Mouse (Mus musculus) CH12.LX (cell line): ENCODE results near the gene Mtfr2. TPM values are rescaled to one million over a fixed set of nuclear protein-coding genes. Genes with fewer than 3 reads are reported as not detected.

Experiments used
- DNase-seq: peaks from one replicate; pipeline ENCODE4 v3.0.0-alpha.2; 2013; ENCODE audit errors: extremely low read depth
- H3K27ac ChIP-seq: 2 replicates; pipeline ENCODE4 v1.5.1; 2012; ENCODE audit warnings: low read depth, mild to moderate bottlenecking, control low read depth, moderate library complexity; ENCODE audit not compliant: insufficient read depth
- H3K27me3 ChIP-seq: replicated peaks from 2 replicates; pipeline ENCODE3; 2012; ENCODE audit warnings: inconsistent platforms
- H3K36me3 ChIP-seq, 2 experiments: replicated peaks in 1 of 2; 2 replicates each; pipeline versions ENCODE3 to v1.6.1; 2012; ENCODE audit warnings: inconsistent platforms in 1 of 2, low read length in 1 of 2, mild to moderate bottlenecking in 1 of 2, mixed read lengths in 1 of 2, moderate library complexity in 1 of 2; ENCODE audit not compliant: control insufficient read depth in 1 of 2, insufficient read depth in 1 of 2
- H3K4me1 ChIP-seq, 2 experiments: 2 replicates each; pipeline ENCODE4 v1.6.1; 2012; ENCODE audit warnings: inconsistent platforms in 1 of 2, moderate library complexity in 1 of 2; ENCODE audit not compliant: insufficient read depth in 2 of 2, control insufficient read depth in 1 of 2
- H3K4me2 ChIP-seq: 2 replicates; pipeline ENCODE4 v1.6.1; 2012; ENCODE audit warnings: low read depth, mild to moderate bottlenecking, control low read depth; ENCODE audit not compliant: poor library complexity, insufficient read depth, severe bottlenecking
- H3K4me3 ChIP-seq, 3 experiments: fragments of 150-350 bp in 1 of 3; sonication (generic) in 1 of 3; replicated peaks in 1 of 3; 2 replicates each; pipeline versions ENCODE3 to v1.5.1; 2011 to 2012; ENCODE audit warnings: low read depth in 2 of 3, low read length in 2 of 3, mild to moderate bottlenecking in 2 of 3, moderate library complexity in 2 of 3, control low read depth in 1 of 3, improper control_type of control experiment in 1 of 3, inconsistent platforms in 1 of 3, mixed read lengths in 1 of 3; ENCODE audit not compliant: poor library complexity in 1 of 3
- H3K79me2 ChIP-seq: replicated peaks from 2 replicates; pipeline ENCODE4 v1.6.1; 2012; ENCODE audit warnings: mild to moderate bottlenecking, moderate library complexity; ENCODE audit not compliant: control insufficient read depth, poor library complexity, insufficient read depth, severe bottlenecking; ENCODE audit errors: extremely low read depth
- H3K9ac ChIP-seq: 2 replicates; pipeline ENCODE4 v1.6.1; 2012; ENCODE audit warnings: low read depth, mild to moderate bottlenecking, control low read depth, moderate library complexity; ENCODE audit not compliant: insufficient read depth
- H3K9me3 ChIP-seq: replicated peaks from 2 replicates; pipeline ENCODE3; 2012; ENCODE audit warnings: low read length, inconsistent platforms, mixed read lengths
- BHLHE40 ChIP-seq: IDR thresholded peaks from 2 replicates; pipeline ENCODE4 v1.6.1; 2011; ENCODE audit warnings: mild to moderate bottlenecking, low read depth, low read length, improper control_type of control experiment
- CHD1 ChIP-seq: IDR thresholded peaks from 2 replicates; pipeline ENCODE4 v1.6.1; 2012; ENCODE audit warnings: low read depth, low read length, improper control_type of control experiment, inconsistent platforms
- E2F4 ChIP-seq: IDR thresholded peaks from 2 replicates; pipeline ENCODE4 v1.6.1; 2011; ENCODE audit warnings: low read depth, low read length, improper control_type of control experiment; ENCODE audit not compliant: insufficient replicate concordance
- ELF1 ChIP-seq: IDR thresholded peaks from 2 replicates; pipeline ENCODE4 v1.6.1; 2014; ENCODE audit warnings: low read depth, mild to moderate bottlenecking, inconsistent platforms, low read length, improper control_type of control experiment
- EP300 ChIP-seq: IDR thresholded peaks from 2 replicates; pipeline ENCODE4 v1.6.1; 2011; ENCODE audit warnings: low read length, improper control_type of control experiment
- ETS1 ChIP-seq: conservative IDR thresholded peaks from 2 replicates; pipeline ENCODE4 v1.6.1; 2012; ENCODE audit warnings: low read depth, mild to moderate bottlenecking, inconsistent platforms, low read length, improper control_type of control experiment, moderate library complexity
- GABPA ChIP-seq: IDR thresholded peaks from 2 replicates; pipeline ENCODE4 v1.6.1; 2012; ENCODE audit warnings: low read depth, low read length, improper control_type of control experiment, inconsistent platforms; ENCODE audit not compliant: insufficient replicate concordance
- HCFC1 ChIP-seq: IDR thresholded peaks from 2 replicates; pipeline ENCODE4 v1.6.1; 2012; ENCODE audit warnings: low read depth, mild to moderate bottlenecking, inconsistent platforms, low read length, improper control_type of control experiment
- IRF4 ChIP-seq: IDR thresholded peaks from 2 replicates; pipeline ENCODE4 v1.6.1; 2014; ENCODE audit warnings: low read depth, mild to moderate bottlenecking, inconsistent platforms, low read length, improper control_type of control experiment
- JUN ChIP-seq: IDR thresholded peaks from 2 replicates; pipeline ENCODE4 v1.6.1; 2011; ENCODE audit warnings: low read depth, mild to moderate bottlenecking, low read length, improper control_type of control experiment, moderate library complexity; ENCODE audit not compliant: insufficient read depth
- JUND ChIP-seq: conservative IDR thresholded peaks from 2 replicates; pipeline ENCODE4 v1.6.1; 2011; ENCODE audit warnings: low read depth, low read length, improper control_type of control experiment
- KAT2A ChIP-seq: IDR thresholded peaks from 2 replicates; pipeline ENCODE4 v1.6.1; 2012; ENCODE audit warnings: low read length, improper control_type of control experiment, inconsistent platforms; ENCODE audit not compliant: insufficient replicate concordance
- MAFK ChIP-seq: IDR thresholded peaks from 2 replicates; pipeline ENCODE4 v1.6.1; 2011; ENCODE audit warnings: low read length, improper control_type of control experiment; ENCODE audit not compliant: insufficient replicate concordance
- MAZ ChIP-seq: IDR thresholded peaks from 2 replicates; pipeline ENCODE4 v1.6.1; 2012; ENCODE audit warnings: low read depth, mild to moderate bottlenecking, inconsistent platforms, low read length, improper control_type of control experiment, moderate library complexity
- MXI1 ChIP-seq: IDR thresholded peaks from 2 replicates; pipeline ENCODE4 v1.6.1; 2011; ENCODE audit warnings: mild to moderate bottlenecking, low read depth, low read length, improper control_type of control experiment
- MYC ChIP-seq: IDR thresholded peaks from 2 replicates; pipeline ENCODE4 v1.6.1; 2011; ENCODE audit warnings: low read depth, mild to moderate bottlenecking, improper control_type of control experiment, low read length
- NELFE ChIP-seq: IDR thresholded peaks from 2 replicates; pipeline ENCODE4 v1.6.1; 2011; ENCODE audit warnings: low read depth, low read length, improper control_type of control experiment
- NRF1 ChIP-seq: IDR thresholded peaks from 2 replicates; pipeline ENCODE4 v1.6.1; 2014; ENCODE audit warnings: low read depth, mild to moderate bottlenecking, inconsistent platforms, low read length, improper control_type of control experiment, moderate library complexity
- PAX5 ChIP-seq: IDR thresholded peaks from 2 replicates; pipeline ENCODE4 v1.6.1; 2012; ENCODE audit warnings: low read length, inconsistent platforms, mixed read lengths
- POLR2A ChIP-seq: IDR thresholded peaks from 2 replicates; pipeline ENCODE4 v1.6.1; 2011; ENCODE audit warnings: low read depth, mild to moderate bottlenecking, improper control_type of control experiment, low read length
- POLR2AphosphoS2 ChIP-seq: IDR thresholded peaks from 2 replicates; pipeline ENCODE4 v1.6.1; 2011; ENCODE audit warnings: low read depth, low read length, improper control_type of control experiment
- RAD21 ChIP-seq: IDR thresholded peaks from 2 replicates; pipeline ENCODE4 v1.6.1; 2011; ENCODE audit warnings: low read depth, mild to moderate bottlenecking, low read length, improper control_type of control experiment, moderate library complexity
- RCOR1 ChIP-seq: conservative IDR thresholded peaks from 2 replicates; pipeline ENCODE4 v1.6.1; 2012; ENCODE audit warnings: low read depth, mild to moderate bottlenecking, inconsistent platforms, low read length, improper control_type of control experiment
- TCF12 ChIP-seq: IDR thresholded peaks from 2 replicates; pipeline ENCODE4 v1.6.1; 2014; ENCODE audit warnings: low read depth, mild to moderate bottlenecking, inconsistent platforms, low read length, improper control_type of control experiment
- UBTF ChIP-seq: IDR thresholded peaks from 2 replicates; pipeline ENCODE4 v1.6.1; 2012; ENCODE audit warnings: low read depth, mild to moderate bottlenecking, inconsistent platforms, low read length, improper control_type of control experiment, moderate library complexity
- USF2 ChIP-seq: conservative IDR thresholded peaks from 2 replicates; pipeline ENCODE4 v1.6.1; 2011; ENCODE audit warnings: low read depth, low read length, improper control_type of control experiment
- ZKSCAN1 ChIP-seq: IDR thresholded peaks from 2 replicates; pipeline ENCODE4 v1.6.1; 2012; ENCODE audit warnings: low read depth, inconsistent platforms, low read length, improper control_type of control experiment, borderline replicate concordance
- ZMIZ1 ChIP-seq: IDR thresholded peaks from 2 replicates; pipeline ENCODE4 v1.6.1; 2012; ENCODE audit warnings: low read depth, mild to moderate bottlenecking, inconsistent platforms, low read length, improper control_type of control experiment
- ZNF384 ChIP-seq: IDR thresholded peaks from 2 replicates; pipeline ENCODE4 v1.6.1; 2012; ENCODE audit warnings: low read depth, low read length, improper control_type of control experiment, inconsistent platforms
- dilution Hi-C: fragments of 300-500 bp; cut with MboI; formaldehyde crosslinking; loops from 2 replicates; pipeline ENCODE4 v1.14.3; 2020; ENCODE audit warnings: low sequenced_read_pairs; ENCODE audit not compliant: extremely low pct_unique_long_range_greater_than_20kb, extremely low pct_ligation_motif_present
- in situ Hi-C: fragments of 300-500 bp; cut with MboI; formaldehyde crosslinking; loops from 3 replicates; pipeline ENCODE4 v1.14.3; 2019; ENCODE audit warnings: low sequenced_read_pairs, low pct_ligation_motif_present, low pct_unique_long_range_greater_than_20kb, mixed read lengths
- polyA plus RNA-seq: library from polyadenylated mRNA; unstranded; fragments of >175 nt; gene quantifications from 2 replicates; pipeline ENCODE4 v1.2.1, GENCODE M21; 2012; ENCODE audit warnings: low read depth; ENCODE audit not compliant: insufficient read length
- total RNA-seq, 2 experiments: library from RNA; depleted of rRNA; stranded (reverse); fragments of 300-350 nt in 1 of 2; fragments of >200 nt in 1 of 2; gene quantifications; 2 replicates each; pipeline ENCODE4 v1.2.3; 2012 to 2014

Gene Mtfr2
- total and polyA plus RNA-seq, 3 experiments = 3.8 to 16.9 (median 4.0) TPM

DNA sequence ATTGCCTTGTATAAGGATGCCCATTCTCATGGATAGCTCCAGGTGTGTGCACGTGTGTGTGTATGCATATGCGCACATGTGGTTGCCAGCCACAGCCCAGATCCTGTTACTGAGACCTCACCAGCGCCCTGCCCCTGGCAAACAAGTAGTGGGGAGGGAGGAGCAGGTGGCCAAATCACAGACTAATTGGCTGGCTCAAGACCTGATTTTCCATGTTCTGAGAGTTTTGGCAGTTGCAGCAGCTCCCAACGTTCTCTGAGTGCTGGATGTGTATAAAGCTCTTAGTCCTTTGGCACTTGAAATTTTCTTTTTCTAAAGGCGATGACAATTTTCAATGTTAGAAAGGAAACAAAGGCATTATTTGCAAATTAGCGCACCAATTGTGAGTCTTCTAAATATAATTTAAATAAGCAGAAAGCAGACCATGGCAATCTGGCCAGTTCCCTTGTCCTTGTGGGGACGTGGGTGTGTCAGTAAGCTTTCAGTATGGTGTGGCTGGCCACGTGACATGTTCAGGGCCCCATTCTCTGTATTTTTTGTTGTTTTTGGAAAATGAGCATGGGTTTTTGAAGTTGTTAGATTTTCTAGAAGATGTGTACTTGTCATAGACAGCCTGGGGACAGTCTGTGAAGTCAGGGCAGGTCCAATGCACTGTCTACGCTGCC, 31.6 kb downstream of the Mtfr2 start:
- no peaks in the 10 kb centered on the region for H3K36me3 ChIP-seq
- peaks cover 3 to 6% of the 10 kb centered on the region in 2 experiments; a peak in 2 of 4 replicates for H3K4me1 ChIP-seq
- DNase-seq = no peak
- dilution Hi-C loops (no loop called here), in situ Hi-C loops (loop anchor here (10.0 kb wide), 1 partner anchor 556 kb away; no protein-coding TSS in a partner anchor)
- no peak overlapping the region for H3K27ac ChIP-seq
- H3K79me2 ChIP-seq = no peaks in the 10 kb centered on the region
- H3K4me3 ChIP-seq = no peak overlapping the region
- H3K4me2 ChIP-seq = no peak overlapping the region
- H3K27me3 ChIP-seq = no peaks in the 10 kb centered on the region
- no peaks in the 10 kb centered on the region for H3K9me3 ChIP-seq
- no peak overlapping the region for H3K9ac ChIP-seq
- no peak for TF ChIP-seq PAX5
- TF ChIP-seq MYC = no peak
- no peak for TF ChIP-seq USF2
- TF ChIP-seq ZNF384 = no peak
- no peak for TF ChIP-seq MAFK
- no peak for TF ChIP-seq KAT2A
- TF ChIP-seq CHD1 = no peak
- TF ChIP-seq MAZ = no peak
- TF ChIP-seq ETS1 = no peak
- no peak for TF ChIP-seq JUND
- no peak for TF ChIP-seq HCFC1
- no peak for TF ChIP-seq ZKSCAN1
- TF ChIP-seq JUN = no peak
- no peak for TF ChIP-seq NRF1
- no peak for TF ChIP-seq RCOR1
- no peak for TF ChIP-seq NELFE
- TF ChIP-seq EP300 = no peak
- TF ChIP-seq ELF1 = no peak
- TF ChIP-seq E2F4 = no peak
- no peak for TF ChIP-seq MXI1

DNA sequence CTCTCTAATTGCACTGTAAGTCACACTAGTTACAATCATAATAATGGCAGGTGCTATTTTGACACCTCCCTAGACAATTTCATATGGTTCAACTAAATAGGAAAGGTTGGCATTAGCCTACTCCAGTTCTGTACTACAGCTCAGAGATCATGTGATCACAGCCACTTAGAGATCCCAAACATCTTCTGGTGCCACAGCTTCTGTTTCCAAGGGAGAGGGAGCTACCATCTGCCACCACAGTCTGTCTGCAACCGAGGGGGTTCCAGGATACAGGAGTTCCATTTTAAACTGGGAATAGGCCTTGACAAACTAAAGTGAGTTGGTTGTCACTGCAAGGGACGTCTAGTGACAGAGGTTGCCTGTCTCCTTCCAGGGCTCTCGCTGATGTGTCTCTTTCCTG, 33.2 kb downstream of the Mtfr2 start:
- in situ Hi-C loops = no loop called here
- Histone ChIP-seq H3K4me1 (peaks cover 3 to 6% of the 10 kb centered on the region in 2 experiments; a peak in 2 of 4 replicates), H3K27ac (no peak overlapping the region), H3K79me2 (no peaks in the 10 kb centered on the region), H3K4me2 (no peak overlapping the region), H3K9ac (no peak overlapping the region), H3K27me3 (no peaks in the 10 kb centered on the region), H3K36me3 (no peaks in the 10 kb centered on the region), H3K9me3 (no peaks in the 10 kb centered on the region), H3K4me3 (no peak overlapping the region)
- no peak for TF ChIP-seq MAZ
- no peak for TF ChIP-seq IRF4
- no peak for TF ChIP-seq MYC
- no peak for TF ChIP-seq JUND
- no peak for TF ChIP-seq NRF1
- no peak for TF ChIP-seq RAD21
- TF ChIP-seq KAT2A = no peak
- TF ChIP-seq NELFE = no peak
- TF ChIP-seq POLR2AphosphoS2 = no peak
- no peak for TF ChIP-seq TCF12
- no peak for TF ChIP-seq CHD1
- no peak for TF ChIP-seq GABPA
- TF ChIP-seq POLR2A = no peak
- TF ChIP-seq USF2 = no peak
- no peak for TF ChIP-seq BHLHE40
- no peak for TF ChIP-seq ZMIZ1
- no peak for TF ChIP-seq JUN
- TF ChIP-seq ELF1 = no peak
- no peak for TF ChIP-seq UBTF
- no peak for TF ChIP-seq ZKSCAN1
- dilution Hi-C loops = no loop called here
- no peak for DNase-seq
